Mouse (Mus musculus) induced T-regulatory cell, adult 2 months (primary cell): ENCODE data around the gene Bhlhe41.

Experiments
- DNase-seq: peaks from one replicate; pipeline ENCODE4 v3.0.0-alpha.2; 2012; ENCODE audit warnings: low read depth

The Bhlhe41 gene

GRCm38 (mm10) chr6:145845611-145846010, 19.7 kb downstream of the Bhlhe41 start:
- DNase-seq: no peak

GRCm38 (mm10) chr6:145835359-145835758, 30.0 kb downstream of the Bhlhe41 start:
- DNase-seq: peak; percentile 43

GRCm38 (mm10) chr6:145832927-145833326, 32.4 kb downstream of the Bhlhe41 start:
- no peak for DNase-seq

GRCm38 (mm10) chr6:145830617-145831016, 34.7 kb downstream of the Bhlhe41 start:
- no peak for DNase-seq

GRCm38 (mm10) chr6:145830117-145830516, 35.2 kb downstream of the Bhlhe41 start:
- peak; percentile 79 for DNase-seq

- no peak for DNase-seq
Observed at GRCm38 (mm10) chr6:145829062-145829835, 36.1 kb downstream of the Bhlhe41 start.

GRCm38 (mm10) chr6:145826305-145826704, 39.1 kb downstream of the Bhlhe41 start:
- no peak for DNase-seq

GRCm38 (mm10) chr6:145823588-145824234, 41.6 kb downstream of the Bhlhe41 start:
- DNase-seq: peak; percentile 25

- DNase-seq: no peak
Observed at GRCm38 (mm10) chr6:145823103-145823502, 42.3 kb downstream of the Bhlhe41 start.

- DNase-seq: no peak
Observed at GRCm38 (mm10) chr6:145822218-145822617, 43.1 kb downstream of the Bhlhe41 start.

GRCm38 (mm10) chr6:145819151-145819550, 46.2 kb downstream of the Bhlhe41 start:
- DNase-seq: no peak

- DNase-seq: no peak
Observed at GRCm38 (mm10) chr6:145815200-145815599, 50.2 kb downstream of the Bhlhe41 start.

- no peak for DNase-seq
Observed at GRCm38 (mm10) chr6:145811174-145811573, 54.2 kb downstream of the Bhlhe41 start.

GRCm38 (mm10) chr6:145810015-145810414, 55.3 kb downstream of the Bhlhe41 start:
- no peak for DNase-seq

GRCm38 (mm10) chr6:145809566-145809965, 55.8 kb downstream of the Bhlhe41 start:
- no peak for DNase-seq
